Mouse (Mus musculus): ENCODE measurements around the gene Rtbdn. TPM values are rescaled to one million over a fixed set of nuclear protein-coding genes. Genes with fewer than 3 reads are reported as not detected.
A peak's percentile ranks its signal among the peaks of the same experiment; 100 is the strongest.

Gene Rtbdn
- polyA plus RNA-seq (2012; rRNA removed) = 0.13 and 0.17 TPM in 2 replicates

DNA sequence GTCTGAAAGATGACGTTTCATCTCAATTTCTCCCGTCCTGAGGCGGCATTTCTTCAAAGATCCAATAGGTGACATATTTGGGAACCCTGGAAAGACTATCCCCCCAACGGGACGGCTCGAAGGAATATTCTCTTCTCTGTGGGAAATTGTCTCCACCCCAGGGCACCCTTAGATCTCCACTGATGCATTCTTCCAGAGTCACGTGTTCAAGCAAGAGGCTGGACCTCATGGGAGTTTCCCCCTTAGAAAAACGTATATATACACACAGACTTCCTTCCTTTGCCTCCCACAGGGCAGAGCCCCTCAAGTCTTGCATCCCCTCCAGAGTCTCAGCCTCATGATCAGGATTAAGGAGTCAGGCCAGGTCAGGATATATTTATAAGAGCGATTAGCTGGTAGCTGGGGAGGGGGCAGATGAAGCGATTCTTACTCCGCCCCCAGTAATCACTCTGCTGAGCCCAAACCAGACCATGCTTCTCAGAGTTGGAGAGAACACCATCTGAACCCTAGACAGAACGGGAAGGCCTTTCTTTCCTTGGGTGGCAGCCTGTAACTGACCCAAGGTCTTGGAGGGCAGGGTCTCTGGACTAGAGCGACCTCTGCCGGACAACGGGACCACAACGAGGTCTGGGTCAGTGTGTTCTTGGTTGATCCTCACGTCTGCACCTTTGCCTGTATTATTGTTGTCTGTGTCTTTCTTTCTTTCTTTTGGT is at the start of gene Rtbdn:
Gene Rtbdn, plus strand, starts transcription at position 464 of the 713 bp plus-strand sequence.
- WGBS = 15% methylated on average over 17 of the region's 17 CpGs
- Histone ChIP-seq H3K36me3 (ENCODE audit: control insufficient read depth, insufficient read depth, low read length) (no peaks in the 10 kb centered on the region), H3K4me3 (ENCODE audit: control insufficient read depth, insufficient read depth, low read length) (no peak within 1 kb of the TSS; the same call in 1 of the 2 replicates), H3K27me3 (ENCODE audit: control insufficient read depth, insufficient read depth, low read length) (peaks cover 30% of the 10 kb centered on the region), H3K27ac (ENCODE audit: control insufficient read depth, insufficient read depth, low read length) (no peak within 1 kb of the TSS), H3K4me1 (replicated peaks; ENCODE audit: control insufficient read depth, insufficient read depth, low read length) (peaks cover 7% of the 10 kb centered on the region)
- TF ChIP-seq CTCF (IDR thresholded peaks at IDR 0.05; ENCODE audit: borderline replicate concordance, control insufficient read depth, extremely low read depth, insufficient read depth, low read length, poor library complexity) (no peak), POLR2A (IDR thresholded peaks at IDR 0.05; ENCODE audit: control insufficient read depth, extremely low read depth, insufficient read depth, low read length, poor library complexity) (no peak)
- no peak for DNase-seq

DNA sequence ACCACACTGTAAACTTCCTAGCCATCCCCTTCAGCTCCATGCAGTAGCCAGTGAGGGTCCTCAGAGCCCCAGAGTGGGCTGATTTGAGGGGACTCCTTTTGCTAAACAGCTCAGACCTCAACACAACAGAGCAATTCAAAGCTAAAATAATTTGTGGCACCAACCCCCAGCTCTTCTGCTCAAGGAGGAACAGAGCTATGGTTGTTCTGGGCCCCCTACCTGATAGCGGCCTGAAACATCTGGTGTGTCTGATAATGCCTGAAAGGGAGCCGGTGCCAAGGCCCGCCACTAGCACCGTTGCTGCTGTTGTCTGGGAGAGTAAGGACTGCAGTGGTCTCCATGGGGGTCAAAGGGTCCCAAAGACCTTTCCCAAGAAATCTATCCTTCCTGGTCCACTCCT is 45.7 kb upstream of the Rtbdn start:
- Histone ChIP-seq H3K27me3 (ENCODE audit: control insufficient read depth, insufficient read depth, low read length) (no peaks in the 10 kb centered on the region), H3K27ac (ENCODE audit: control insufficient read depth, insufficient read depth, low read length) (no peak overlapping the region), H3K4me3 (ENCODE audit: control insufficient read depth, insufficient read depth, low read length) (no peak overlapping the region), H3K4me1 (replicated peaks; ENCODE audit: control insufficient read depth, insufficient read depth, low read length) (peaks cover 15% of the 10 kb centered on the region), H3K36me3 (ENCODE audit: control insufficient read depth, insufficient read depth, low read length) (no peaks in the 10 kb centered on the region)
- DNase-seq = no peak
- WGBS = 90% methylated on average over 4 of the region's 4 CpGs
- TF ChIP-seq CTCF (IDR thresholded peaks at IDR 0.05; ENCODE audit: borderline replicate concordance, control insufficient read depth, extremely low read depth, insufficient read depth, low read length, poor library complexity) = no peak
- TF ChIP-seq POLR2A (IDR thresholded peaks at IDR 0.05; ENCODE audit: control insufficient read depth, extremely low read depth, insufficient read depth, low read length, poor library complexity) = no peak

DNA sequence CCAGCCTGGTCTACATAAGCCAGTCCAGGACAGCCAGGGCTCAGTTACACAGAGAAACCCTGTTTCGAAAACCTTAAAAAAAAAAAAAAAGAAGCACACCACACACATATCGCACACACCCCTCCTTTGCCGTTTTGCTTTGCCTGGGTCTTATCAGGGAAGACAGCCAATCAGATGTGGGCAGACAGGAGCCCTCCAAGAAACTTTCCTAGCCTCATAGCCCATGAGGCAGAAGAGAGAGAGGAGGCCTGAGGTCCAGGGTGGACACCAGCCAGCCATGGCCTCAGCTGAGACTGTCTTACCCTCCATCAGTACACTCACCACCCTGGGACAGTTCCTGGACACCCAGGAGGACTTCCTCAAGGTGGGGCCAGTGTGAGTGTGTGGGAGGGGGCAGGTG is 45.0 kb upstream of the Rtbdn start, which contains the start of gene Klf1:
Gene Klf1, plus strand, starts transcription at position 177 of the 400 bp plus-strand sequence.
- Histone ChIP-seq H3K4me3 (ENCODE audit: control insufficient read depth, insufficient read depth, low read length) (peak within 1 kb of the TSS; percentile 57), H3K4me1 (replicated peaks; ENCODE audit: control insufficient read depth, insufficient read depth, low read length) (peaks cover 15% of the 10 kb centered on the region), H3K27ac (ENCODE audit: control insufficient read depth, insufficient read depth, low read length) (no peak within 1 kb of the TSS), H3K36me3 (ENCODE audit: control insufficient read depth, insufficient read depth, low read length) (no peaks in the 10 kb centered on the region), H3K27me3 (ENCODE audit: control insufficient read depth, insufficient read depth, low read length) (no peaks in the 10 kb centered on the region)
- no peak for TF ChIP-seq CTCF (IDR thresholded peaks at IDR 0.05; ENCODE audit: borderline replicate concordance, control insufficient read depth, extremely low read depth, insufficient read depth, low read length, poor library complexity)
- no peak for TF ChIP-seq POLR2A (IDR thresholded peaks at IDR 0.05; ENCODE audit: control insufficient read depth, extremely low read depth, insufficient read depth, low read length, poor library complexity)
- no peak for DNase-seq
- 85% methylated on average over 3 of the region's 3 CpGs for WGBS

DNA sequence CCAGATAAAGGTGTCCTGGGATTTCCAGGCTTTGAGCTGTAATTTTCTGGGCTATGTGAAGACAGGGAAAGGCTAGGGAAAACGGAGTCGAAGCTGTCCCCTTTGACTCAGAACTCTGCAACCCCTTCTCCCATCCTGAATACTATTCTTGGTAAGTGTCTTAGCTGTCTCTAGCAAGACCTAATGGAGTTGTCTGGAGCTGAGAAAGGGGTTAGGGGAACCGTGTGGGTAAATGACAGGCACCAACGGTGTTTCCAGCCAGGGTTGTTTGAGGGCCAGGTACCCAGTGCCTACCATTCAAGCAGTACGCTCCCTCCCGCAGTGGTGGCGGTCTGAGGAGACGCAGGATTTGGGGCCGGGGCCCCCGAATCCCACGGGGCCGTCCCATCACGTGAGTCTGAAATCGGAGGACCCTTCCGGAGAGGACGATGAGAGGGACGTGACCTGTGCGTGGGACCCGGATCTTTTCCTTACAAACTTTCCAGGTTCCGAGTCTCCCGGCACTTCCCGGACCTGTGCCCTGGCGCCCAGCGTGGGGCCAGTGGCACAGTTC is 44.3 kb upstream of the Rtbdn start:
- TF ChIP-seq CTCF (IDR thresholded peaks at IDR 0.05; ENCODE audit: borderline replicate concordance, control insufficient read depth, extremely low read depth, insufficient read depth, low read length, poor library complexity) (no peak), POLR2A (IDR thresholded peaks at IDR 0.05; ENCODE audit: control insufficient read depth, extremely low read depth, insufficient read depth, low read length, poor library complexity) (peak; percentile 8; the same call in 1 of the 2 replicates)
- DNase-seq = no peak
- no peaks in the 10 kb centered on the region for H3K27me3 ChIP-seq (ENCODE audit: control insufficient read depth, insufficient read depth, low read length)
- no peak overlapping the region for H3K27ac ChIP-seq (ENCODE audit: control insufficient read depth, insufficient read depth, low read length)
- H3K4me1 ChIP-seq (replicated peaks; ENCODE audit: control insufficient read depth, insufficient read depth, low read length) = peaks cover 15% of the 10 kb centered on the region
- no peaks in the 10 kb centered on the region for H3K36me3 ChIP-seq (ENCODE audit: control insufficient read depth, insufficient read depth, low read length)
- WGBS = 9% methylated on average over 24 of the region's 24 CpGs
- H3K4me3 ChIP-seq (ENCODE audit: control insufficient read depth, insufficient read depth, low read length) = peak overlapping the region; percentile 57

DNA sequence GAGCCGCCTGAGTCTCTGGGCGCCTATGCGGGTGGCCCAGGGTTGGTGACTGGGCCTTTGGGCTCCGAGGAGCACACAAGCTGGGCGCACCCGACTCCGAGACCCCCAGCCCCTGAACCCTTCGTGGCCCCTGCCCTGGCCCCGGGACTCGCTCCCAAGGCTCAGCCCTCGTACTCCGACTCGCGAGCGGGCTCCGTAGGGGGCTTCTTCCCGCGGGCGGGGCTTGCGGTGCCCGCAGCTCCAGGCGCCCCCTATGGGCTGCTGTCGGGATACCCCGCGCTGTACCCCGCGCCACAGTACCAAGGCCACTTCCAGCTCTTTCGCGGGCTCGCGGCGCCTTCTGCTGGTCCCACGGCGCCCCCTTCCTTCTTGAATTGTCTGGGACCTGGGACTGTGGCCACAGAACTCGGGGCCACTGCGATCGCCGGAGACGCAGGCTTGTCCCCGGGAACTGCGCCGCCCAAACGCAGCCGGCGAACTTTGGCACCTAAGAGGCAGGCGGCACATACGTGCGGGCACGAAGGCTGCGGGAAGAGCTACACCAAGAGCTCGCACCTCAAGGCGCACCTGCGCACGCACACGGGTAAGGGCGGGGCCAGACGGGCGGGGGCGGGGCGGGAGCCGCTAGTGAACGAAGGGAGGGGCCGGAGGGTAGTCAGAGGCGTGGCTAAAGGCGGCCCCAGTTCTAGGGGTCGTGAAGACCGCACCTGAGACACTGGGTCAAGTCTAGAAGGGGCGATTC is 43.7 kb upstream of the Rtbdn start:
- WGBS = under 1% methylated on average over 68 of the region's 68 CpGs

DNA sequence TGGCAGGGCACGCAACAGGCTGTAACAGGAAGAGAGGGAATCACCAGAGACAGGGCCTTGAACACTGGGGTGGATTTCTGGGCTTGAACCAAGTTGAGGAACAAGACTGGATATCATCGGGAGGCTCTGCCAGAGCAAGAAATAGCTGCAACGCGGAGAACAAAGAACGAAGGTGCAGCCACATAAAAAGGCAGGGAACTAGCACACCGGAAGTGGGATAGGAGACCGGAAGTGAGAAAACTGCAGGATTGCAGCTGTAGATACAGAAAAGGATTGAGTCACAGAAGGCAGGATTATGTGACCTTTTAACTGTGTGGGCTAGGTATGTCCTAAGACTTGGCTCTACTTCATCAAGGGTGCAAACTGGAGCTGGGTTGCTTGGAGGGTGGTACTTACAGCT is 42.4 kb upstream of the Rtbdn start:
- no peak for DNase-seq
- H3K27me3 ChIP-seq (ENCODE audit: control insufficient read depth, insufficient read depth, low read length) = no peaks in the 10 kb centered on the region
- no peak overlapping the region for H3K4me3 ChIP-seq (ENCODE audit: control insufficient read depth, insufficient read depth, low read length)
- no peaks in the 10 kb centered on the region for H3K36me3 ChIP-seq (ENCODE audit: control insufficient read depth, insufficient read depth, low read length)
- H3K27ac ChIP-seq (ENCODE audit: control insufficient read depth, insufficient read depth, low read length) = no peak overlapping the region
- TF ChIP-seq CTCF (IDR thresholded peaks at IDR 0.05; ENCODE audit: borderline replicate concordance, control insufficient read depth, extremely low read depth, insufficient read depth, low read length, poor library complexity) (no peak), POLR2A (IDR thresholded peaks at IDR 0.05; ENCODE audit: control insufficient read depth, extremely low read depth, insufficient read depth, low read length, poor library complexity) (no peak)
- H3K4me1 ChIP-seq (replicated peaks; ENCODE audit: control insufficient read depth, insufficient read depth, low read length) = peaks cover 23% of the 10 kb centered on the region
- 69% methylated on average over 7 of the region's 7 CpGs for WGBS

More for the DNA sequence above, 43.7 kb upstream of the Rtbdn start:
- TF ChIP-seq CTCF (IDR thresholded peaks at IDR 0.05; ENCODE audit: borderline replicate concordance, control insufficient read depth, extremely low read depth, insufficient read depth, low read length, poor library complexity) = peak; percentile 98
- 0 out of 2 replicates have a peak, but pooled peaks have one; percentile 12 for TF ChIP-seq POLR2A (IDR thresholded peaks at IDR 0.05; ENCODE audit: control insufficient read depth, extremely low read depth, insufficient read depth, low read length, poor library complexity)
- Histone ChIP-seq H3K36me3 (ENCODE audit: control insufficient read depth, insufficient read depth, low read length) (no peaks in the 10 kb centered on the region), H3K27ac (ENCODE audit: control insufficient read depth, insufficient read depth, low read length) (no peak overlapping the region), H3K27me3 (ENCODE audit: control insufficient read depth, insufficient read depth, low read length) (no peaks in the 10 kb centered on the region), H3K4me3 (ENCODE audit: control insufficient read depth, insufficient read depth, low read length) (peak overlapping the region; percentile 57), H3K4me1 (replicated peaks; ENCODE audit: control insufficient read depth, insufficient read depth, low read length) (peaks cover 15% of the 10 kb centered on the region)
- peak; percentile 96 for DNase-seq

Measured in thymus, adult 2 months (tissue).